Mouse (Mus musculus): ENCODE data around the gene Zfp286. TPM values are rescaled to one million over a fixed set of nuclear protein-coding genes. Genes with fewer than 3 reads are reported as not detected.

The Zfp286 gene
- polyA plus RNA-seq, 1 experiment = 1.1 TPM

DNA sequence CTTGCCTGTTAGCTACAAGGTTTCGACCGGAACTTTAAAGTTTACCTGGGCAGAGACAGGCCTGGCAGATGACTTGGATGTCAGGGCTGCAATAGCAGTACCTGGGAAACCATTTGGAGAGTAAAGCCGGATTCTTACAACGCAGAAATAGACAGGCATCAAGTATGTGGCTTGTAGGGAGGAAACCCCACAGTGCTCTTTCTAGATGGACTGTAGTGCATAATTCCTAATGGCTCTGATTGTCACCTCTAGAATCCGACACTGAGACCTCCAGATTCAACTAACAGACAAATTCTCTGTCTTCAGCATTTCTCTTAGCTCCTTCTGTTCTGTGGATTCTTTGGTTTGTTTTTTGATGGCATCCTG, 57.3 kb downstream of the Zfp286 start:
- TF ChIP-seq CTCF (IDR thresholded peaks at IDR 0.05; ENCODE audit: insufficient read depth, low read length) (no peak), POLR2A (IDR thresholded peaks at IDR 0.05; ENCODE audit: borderline replicate concordance, extremely low read depth, low read depth, low read length) (no peak)
- peaks cover 3% of the 10 kb centered on the region; the same call in 1 of the 2 replicates for H3K4me1 ChIP-seq (ENCODE audit: control insufficient read depth, insufficient read depth, low read length)
- DNase-seq = no peak
- H3K4me3 ChIP-seq (replicated peaks; ENCODE audit: extremely low read depth, low read depth, low read length) = peak overlapping the region; percentile 18
- WGBS = 18% methylated on average over 5 of the region's 5 CpGs

GRCm38 (mm10) chr11:62731311-62732021, 57.8 kb downstream of the Zfp286 start, which contains the start of gene Zfp287:
TSS of gene Zfp287 (minus strand) at chr11:62731905.
- Histone ChIP-seq H3K4me1 (ENCODE audit: control insufficient read depth, insufficient read depth, low read length) (peaks cover 3% of the 10 kb centered on the region; the same call in 1 of the 2 replicates), H3K4me3 (replicated peaks; ENCODE audit: extremely low read depth, low read depth, low read length) (peak within 1 kb of the TSS; percentile 81)
- no peak for TF ChIP-seq CTCF (IDR thresholded peaks at IDR 0.05; ENCODE audit: insufficient read depth, low read length)
- under 1% methylated on average over 48 of the region's 48 CpGs for WGBS
- peak; percentile 77 for DNase-seq

GRCm38 (mm10) chr11:62728276-62728675, 61.0 kb downstream of the Zfp286 start:
- no peak overlapping the region for H3K4me3 ChIP-seq (replicated peaks; ENCODE audit: extremely low read depth, low read depth, low read length)
- no peak for TF ChIP-seq POLR2A (IDR thresholded peaks at IDR 0.05; ENCODE audit: borderline replicate concordance, extremely low read depth, low read depth, low read length)
- no peak for TF ChIP-seq CTCF (IDR thresholded peaks at IDR 0.05; ENCODE audit: insufficient read depth, low read length)
- peaks cover 3% of the 10 kb centered on the region; the same call in 1 of the 2 replicates for H3K4me1 ChIP-seq (ENCODE audit: control insufficient read depth, insufficient read depth, low read length)
- no peak for DNase-seq
- 87% methylated on average over 8 of the region's 8 CpGs for WGBS

DNA sequence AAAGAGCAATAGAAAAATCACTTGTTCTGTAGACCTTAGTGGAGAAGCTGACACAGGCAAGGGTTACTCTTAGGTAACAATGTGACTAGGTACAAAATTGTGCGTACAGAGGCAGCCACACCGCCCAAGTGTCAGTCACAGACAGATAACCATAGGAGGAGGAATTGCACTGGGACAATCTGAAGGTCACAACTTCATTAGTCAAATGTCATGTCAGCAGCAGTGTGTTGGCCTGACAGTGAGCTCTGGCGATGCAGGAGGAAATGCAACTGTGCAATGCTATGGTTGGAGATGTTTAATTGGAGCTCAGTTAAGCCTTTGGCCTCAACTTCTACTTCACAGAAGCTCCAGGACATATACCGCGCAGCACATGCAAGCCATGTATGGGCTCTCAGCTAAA, 78.6 kb downstream of the Zfp286 start:
- no peak for DNase-seq
- 74% methylated on average over 5 of the region's 5 CpGs for WGBS
- H3K4me1 ChIP-seq (ENCODE audit: control insufficient read depth, insufficient read depth, low read length) = no peaks in the 10 kb centered on the region
- no peak for TF ChIP-seq POLR2A (IDR thresholded peaks at IDR 0.05; ENCODE audit: borderline replicate concordance, extremely low read depth, low read depth, low read length)
- TF ChIP-seq CTCF (IDR thresholded peaks at IDR 0.05; ENCODE audit: insufficient read depth, low read length) = no peak
- H3K4me3 ChIP-seq (replicated peaks; ENCODE audit: extremely low read depth, low read depth, low read length) = no peak overlapping the region

GRCm38 (mm10) chr11:62708252-62708651, 81.0 kb downstream of the Zfp286 start:
- Histone ChIP-seq H3K4me1 (ENCODE audit: control insufficient read depth, insufficient read depth, low read length) (no peaks in the 10 kb centered on the region), H3K4me3 (replicated peaks; ENCODE audit: extremely low read depth, low read depth, low read length) (no peak overlapping the region)
- TF ChIP-seq CTCF (IDR thresholded peaks at IDR 0.05; ENCODE audit: insufficient read depth, low read length) (no peak), POLR2A (IDR thresholded peaks at IDR 0.05; ENCODE audit: borderline replicate concordance, extremely low read depth, low read depth, low read length) (no peak)
- no peak for DNase-seq
- WGBS = 81% methylated on average over 7 of the region's 7 CpGs

DNA sequence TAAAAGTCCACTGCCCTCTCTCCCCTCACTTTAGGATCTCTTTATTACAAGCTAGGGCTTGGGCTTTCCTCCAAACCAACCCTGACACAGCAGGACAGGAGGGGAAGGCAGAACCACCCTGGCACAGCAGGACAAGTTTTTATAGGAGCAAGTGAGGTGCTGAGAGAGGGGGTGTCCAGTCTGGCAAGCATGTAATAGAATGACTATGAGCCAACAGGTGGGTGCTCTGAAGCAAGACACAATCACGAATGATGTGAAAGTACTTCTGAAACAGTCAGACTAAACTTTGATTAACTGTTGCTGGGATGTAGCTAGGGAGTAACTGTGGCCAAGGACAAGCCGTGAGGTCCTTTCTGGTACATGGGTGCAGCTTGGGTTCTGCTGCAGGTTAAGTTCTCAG, 83.1 kb downstream of the Zfp286 start:
- WGBS = 86% methylated on average over 2 of the region's 2 CpGs
- Histone ChIP-seq H3K4me3 (replicated peaks; ENCODE audit: extremely low read depth, low read depth, low read length) (no peak overlapping the region), H3K4me1 (ENCODE audit: control insufficient read depth, insufficient read depth, low read length) (no peaks in the 10 kb centered on the region)
- no peak for DNase-seq
- TF ChIP-seq CTCF (IDR thresholded peaks at IDR 0.05; ENCODE audit: insufficient read depth, low read length) (no peak), POLR2A (IDR thresholded peaks at IDR 0.05; ENCODE audit: borderline replicate concordance, extremely low read depth, low read depth, low read length) (no peak)

Other genes starting within 250 kb of the Zfp286 start
- gene Ubb, start 238.3 kb downstream of the Zfp286 start, polyA plus RNA-seq (2012; rRNA removed) = 1,478 and 1,739 TPM in 2 replicates
- 19.6 and 21.8 TPM in 2 replicates for gene Trpv2, start 215.0 kb downstream of the Zfp286 start, polyA plus RNA-seq (2012; rRNA removed)
- gene Lrrc75a, start 140.9 kb downstream of the Zfp286 start, polyA plus RNA-seq (2012; rRNA removed) = 25.8 and 29.0 TPM in 2 replicates
- 38.6 and 38.8 TPM in 2 replicates for gene Mmgt2, start 140.8 kb downstream of the Zfp286 start, polyA plus RNA-seq (2012; rRNA removed)
- gene Zfp287, start 57.6 kb downstream of the Zfp286 start, polyA plus RNA-seq (2012; rRNA removed) = 2.8 and 3.9 TPM in 2 replicates
- gene Gm10428, start 36.4 kb downstream of the Zfp286 start, polyA plus RNA-seq (2012; rRNA removed) = not detected in 2 replicates
- 23.7 and 24.5 TPM in 2 replicates for gene Trim16, start 30.8 kb upstream of the Zfp286 start, polyA plus RNA-seq (2012; rRNA removed)
- gene Fbxw10, start 57.6 kb upstream of the Zfp286 start, polyA plus RNA-seq (2012; rRNA removed) = 0.38 and 0.84 TPM in 2 replicates
- gene Tvp23b, start 90.0 kb upstream of the Zfp286 start, polyA plus RNA-seq (2012; rRNA removed) = 12.9 and 21.4 TPM in 2 replicates
- 0.18 and 0.73 TPM in 2 replicates for gene Cdrt4, start 161.7 kb upstream of the Zfp286 start, polyA plus RNA-seq (2012; rRNA removed)